Mouse (Mus musculus) MEL (cell line): ENCODE measurements around the gene Ergic1. TPM values are rescaled to one million over a fixed set of nuclear protein-coding genes. Genes with fewer than 3 reads are reported as not detected.

Experiments used
- DNase-seq: peaks from one replicate; pipeline ENCODE4 v3.0.0; 2011; ENCODE audit warnings: low read depth, low spot score
- H3K27ac ChIP-seq: 2 replicates; pipeline ENCODE4 v1.5.1; 2012; ENCODE audit warnings: low read depth, mild to moderate bottlenecking, control low read depth, low read length, moderate library complexity; ENCODE audit not compliant: control insufficient read depth
- H3K27me3 ChIP-seq, 2 experiments: fragments of 150-350 bp in 1 of 2; sonication (generic) in 1 of 2; 2 replicates each; pipeline ENCODE4 v1.6.1; 2012; ENCODE audit warnings: low read length in 2 of 2, mild to moderate bottlenecking in 2 of 2, improper control_type of control experiment in 1 of 2, moderate library complexity in 1 of 2; ENCODE audit not compliant: insufficient read depth in 2 of 2, control insufficient read depth in 1 of 2
- H3K36me3 ChIP-seq, 2 experiments: 2 replicates each; pipeline ENCODE4 v1.6.1; 2012 to 2014; ENCODE audit warnings: low read length in 2 of 2, improper control_type of control experiment in 1 of 2, inconsistent platforms in 1 of 2, mild to moderate bottlenecking in 1 of 2; ENCODE audit not compliant: insufficient read depth in 2 of 2, control insufficient read depth in 1 of 2
- H3K4me1 ChIP-seq, 2 experiments: fragments of 150-350 bp in 1 of 2; sonication (generic) in 1 of 2; 2 replicates each; pipeline ENCODE4 v1.6.1; 2012; ENCODE audit warnings: low read length in 2 of 2, improper control_type of control experiment in 1 of 2, mild to moderate bottlenecking in 1 of 2; ENCODE audit not compliant: insufficient read depth in 2 of 2, control insufficient read depth in 1 of 2
- H3K4me3 ChIP-seq, 2 experiments: fragments of 150-350 bp in 1 of 2; sonication (generic) in 1 of 2; 2 replicates each; pipeline ENCODE4 v1.5.1; 2012; ENCODE audit warnings: low read depth in 2 of 2, low read length in 2 of 2, mild to moderate bottlenecking in 2 of 2, moderate library complexity in 2 of 2, control low read depth in 1 of 2, improper control_type of control experiment in 1 of 2; ENCODE audit not compliant: control insufficient read depth in 1 of 2, insufficient read depth in 1 of 2
- H3K79me2 ChIP-seq: 2 replicates; pipeline ENCODE4 v1.6.1; 2012; ENCODE audit warnings: mild to moderate bottlenecking, low read length, moderate library complexity; ENCODE audit not compliant: control insufficient read depth, poor library complexity, insufficient read depth
- H3K9ac ChIP-seq: 2 replicates; pipeline ENCODE4 v1.6.1; 2012; ENCODE audit warnings: low read depth, mild to moderate bottlenecking, control low read depth, low read length, moderate library complexity; ENCODE audit not compliant: control insufficient read depth, poor library complexity, severe bottlenecking
- H3K9me3 ChIP-seq: fragments of 150-350 bp; sonication (generic); replicated peaks from 2 replicates; pipeline ENCODE4 v1.6.1; 2012; ENCODE audit warnings: mild to moderate bottlenecking, low read length, improper control_type of control experiment, moderate library complexity; ENCODE audit not compliant: insufficient read depth
- CHD2 ChIP-seq: IDR thresholded peaks from 2 replicates; pipeline ENCODE4 v1.6.1; 2011; ENCODE audit warnings: low read length, improper control_type of control experiment
- CTCF ChIP-seq, 3 experiments: IDR thresholded peaks in 2 of 3; conservative IDR thresholded peaks in 1 of 3; 2 replicates each; pipeline ENCODE4 v1.5.1; 2011 to 2012; ENCODE audit warnings: low read length in 3 of 3, low read depth in 2 of 3, mild to moderate bottlenecking in 2 of 3, improper control_type of control experiment in 1 of 3, inconsistent platforms in 1 of 3, mixed read lengths in 1 of 3, moderate library complexity in 1 of 3; ENCODE audit not compliant: control insufficient read depth in 1 of 3, insufficient read depth in 1 of 3, poor library complexity in 1 of 3, severe bottlenecking in 1 of 3
- E2F4 ChIP-seq: IDR thresholded peaks from 2 replicates; pipeline ENCODE4 v1.6.1; 2011; ENCODE audit warnings: low read depth, low read length, improper control_type of control experiment, borderline replicate concordance
- ELF1 ChIP-seq: IDR thresholded peaks from 2 replicates; pipeline ENCODE4 v1.6.1; 2014; ENCODE audit warnings: low read depth, mild to moderate bottlenecking, inconsistent platforms, low read length, improper control_type of control experiment, moderate library complexity
- EP300 ChIP-seq, 2 experiments: IDR thresholded peaks; 2 replicates each; pipeline ENCODE4 v1.6.1; 2011; ENCODE audit warnings: improper control_type of control experiment in 2 of 2, low read length in 2 of 2, low read depth in 1 of 2, mild to moderate bottlenecking in 1 of 2
- ETS1 ChIP-seq: IDR thresholded peaks from 2 replicates; pipeline ENCODE4 v1.6.1; 2012; ENCODE audit warnings: low read depth, mild to moderate bottlenecking, inconsistent platforms, low read length, improper control_type of control experiment, moderate library complexity
- GABPA ChIP-seq: IDR thresholded peaks from 2 replicates; pipeline ENCODE4 v1.6.1; 2012; ENCODE audit warnings: low read depth, mild to moderate bottlenecking, inconsistent platforms, low read length, improper control_type of control experiment, moderate library complexity
- GATA1 ChIP-seq: IDR thresholded peaks from 2 replicates; pipeline ENCODE4 v1.6.1; 2011; ENCODE audit warnings: low read depth, low read length, improper control_type of control experiment
- HCFC1 ChIP-seq: IDR thresholded peaks from 2 replicates; pipeline ENCODE4 v1.6.1; 2012; ENCODE audit warnings: low read depth, mild to moderate bottlenecking, inconsistent platforms, low read length, improper control_type of control experiment, moderate library complexity
- KAT2A ChIP-seq: conservative IDR thresholded peaks from 2 replicates; pipeline ENCODE4 v1.6.1; 2012; ENCODE audit warnings: low read depth, low read length, improper control_type of control experiment, inconsistent platforms
- MXI1 ChIP-seq: IDR thresholded peaks from 2 replicates; pipeline ENCODE4 v1.6.1; 2011; ENCODE audit warnings: mild to moderate bottlenecking, low read depth, low read length, improper control_type of control experiment
- MYB ChIP-seq: IDR thresholded peaks from 2 replicates; pipeline ENCODE4 v1.6.1; 2011; ENCODE audit warnings: mild to moderate bottlenecking, low read depth, low read length, improper control_type of control experiment
- NELFE ChIP-seq: IDR thresholded peaks from 2 replicates; pipeline ENCODE4 v1.6.1; 2011; ENCODE audit warnings: low read depth, low read length, improper control_type of control experiment
- NRF1 ChIP-seq: IDR thresholded peaks from 2 replicates; pipeline ENCODE4 v1.6.1; 2014; ENCODE audit warnings: low read depth, mild to moderate bottlenecking, inconsistent platforms, low read length, improper control_type of control experiment, moderate library complexity; ENCODE audit not compliant: poor library complexity, insufficient read depth, severe bottlenecking
- POLR2AphosphoS5 ChIP-seq: IDR thresholded peaks from 2 replicates; pipeline ENCODE4 v1.6.1; 2012; ENCODE audit warnings: low read depth, borderline replicate concordance, mild to moderate bottlenecking, inconsistent platforms, low read length, moderate library complexity, mixed read lengths
- RAD21 ChIP-seq: IDR thresholded peaks from 2 replicates; pipeline ENCODE4 v1.6.1; 2011; ENCODE audit warnings: mild to moderate bottlenecking, low read depth, low read length, improper control_type of control experiment
- RCOR1 ChIP-seq: IDR thresholded peaks from 2 replicates; pipeline ENCODE4 v1.6.1; 2012; ENCODE audit warnings: low read depth, mild to moderate bottlenecking, inconsistent platforms, low read length, improper control_type of control experiment
- SMC3 ChIP-seq: IDR thresholded peaks from 2 replicates; pipeline ENCODE4 v1.6.1; 2011; ENCODE audit warnings: low read depth, low read length, improper control_type of control experiment
- TBP ChIP-seq: IDR thresholded peaks from 2 replicates; pipeline ENCODE4 v1.8.0; 2011; ENCODE audit warnings: low read depth, low read length, improper control_type of control experiment
- UBTF ChIP-seq: IDR thresholded peaks from 2 replicates; pipeline ENCODE4 v1.6.1; 2012; ENCODE audit warnings: low read depth, mild to moderate bottlenecking, inconsistent platforms, low read length, improper control_type of control experiment, moderate library complexity, borderline replicate concordance; ENCODE audit not compliant: insufficient read depth
- ZC3H11A ChIP-seq: IDR thresholded peaks from 2 replicates; pipeline ENCODE4 v1.6.1; 2012; ENCODE audit warnings: low read depth, mild to moderate bottlenecking, inconsistent platforms, low read length, improper control_type of control experiment
- ZMIZ1 ChIP-seq: IDR thresholded peaks from 2 replicates; pipeline ENCODE4 v1.6.1; 2012; ENCODE audit warnings: low read depth, mild to moderate bottlenecking, inconsistent platforms, low read length, improper control_type of control experiment, moderate library complexity
- ZNF384 ChIP-seq: IDR thresholded peaks from 2 replicates; pipeline ENCODE4 v1.6.1; 2012; ENCODE audit warnings: low read depth, mild to moderate bottlenecking, inconsistent platforms, low read length, improper control_type of control experiment
- polyA plus RNA-seq, 2 experiments: library from polyadenylated mRNA; stranded (reverse) in 1 of 2; unstranded in 1 of 2; fragments of >175 nt in 1 of 2; fragments of >200 nt in 1 of 2; gene quantifications; 2 replicates each; pipeline versions ENCODE4 v1.2.1 to v1.2.4; 2012; ENCODE audit warnings: low replicate concordance in 2 of 2, low read depth in 1 of 2; ENCODE audit not compliant: insufficient read length in 2 of 2, insufficient read depth in 1 of 2, missing spikeins in 1 of 2
- total RNA-seq: library from RNA; depleted of rRNA; stranded (reverse); fragments of 300-350 nt; gene quantifications from 2 replicates; pipeline ENCODE4 v1.2.3, GENCODE M21; 2012

Gene Ergic1
- total and polyA plus RNA-seq, 3 experiments, result 78.5 to 730 (median 95.6) TPM

DNA sequence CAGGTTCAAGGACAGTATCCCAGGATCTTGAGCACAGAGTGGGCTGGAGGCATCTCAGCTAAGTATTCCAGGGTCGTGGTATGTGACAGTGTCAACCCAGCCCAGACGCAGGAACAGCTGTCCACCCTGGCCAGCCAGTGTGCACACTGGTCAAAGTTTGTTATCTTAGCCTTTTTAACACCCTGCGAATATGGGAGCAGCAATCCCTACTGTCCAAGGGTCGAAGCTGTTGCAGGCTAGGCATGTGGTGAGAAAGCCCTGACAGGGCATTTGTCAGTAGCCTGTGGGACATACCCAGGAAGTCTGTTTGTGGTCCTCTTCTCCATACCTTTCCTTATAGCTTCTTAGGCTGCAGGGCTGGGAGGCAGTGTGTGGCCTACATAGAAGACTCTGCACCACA is 22.8 kb downstream of the Ergic1 start:
- Histone ChIP-seq H3K4me1 (no peaks in the 10 kb centered on the region), H3K9ac (no peak overlapping the region), H3K27me3 (no peaks in the 10 kb centered on the region), H3K36me3 (no peaks in the 10 kb centered on the region; a peak in 1 of 4 replicates), H3K9me3 (no peaks in the 10 kb centered on the region), H3K79me2 (no peaks in the 10 kb centered on the region), H3K27ac (no peak overlapping the region), H3K4me3 (no peak overlapping the region)
- no peak for DNase-seq
- no peak for TF ChIP-seq GATA1
- no peak for TF ChIP-seq MXI1
- no peak for TF ChIP-seq RAD21
- no peak for TF ChIP-seq HCFC1
- TF ChIP-seq E2F4, result no peak
- no peak for TF ChIP-seq SMC3
- no peak for TF ChIP-seq CHD2
- no peak for TF ChIP-seq KAT2A
- no peak for TF ChIP-seq ZC3H11A
- TF ChIP-seq ZNF384, result no peak
- TF ChIP-seq MYB, result no peak
- TF ChIP-seq UBTF, result no peak
- TF ChIP-seq RCOR1, result no peak
- TF ChIP-seq NRF1, result no peak
- no peak for TF ChIP-seq ZMIZ1
- no peak for TF ChIP-seq ETS1
- TF ChIP-seq EP300 (IDR thresholded peaks at IDR 0.05; ENCODE audit: low read depth in 1 of 2, low read length in 2 of 2), result no peak
- TF ChIP-seq CTCF (IDR thresholded peaks at IDR 0.05 in 2 of 3, conservative IDR thresholded peaks at IDR 0.05 in 1 of 3; ENCODE audit: control insufficient read depth in 1 of 3, insufficient read depth in 1 of 3, low read depth in 2 of 3, low read length in 3 of 3, poor library complexity in 1 of 3, severe bottlenecking in 1 of 3), result no peak
- TF ChIP-seq NELFE, result no peak
- no peak for TF ChIP-seq ELF1

DNA sequence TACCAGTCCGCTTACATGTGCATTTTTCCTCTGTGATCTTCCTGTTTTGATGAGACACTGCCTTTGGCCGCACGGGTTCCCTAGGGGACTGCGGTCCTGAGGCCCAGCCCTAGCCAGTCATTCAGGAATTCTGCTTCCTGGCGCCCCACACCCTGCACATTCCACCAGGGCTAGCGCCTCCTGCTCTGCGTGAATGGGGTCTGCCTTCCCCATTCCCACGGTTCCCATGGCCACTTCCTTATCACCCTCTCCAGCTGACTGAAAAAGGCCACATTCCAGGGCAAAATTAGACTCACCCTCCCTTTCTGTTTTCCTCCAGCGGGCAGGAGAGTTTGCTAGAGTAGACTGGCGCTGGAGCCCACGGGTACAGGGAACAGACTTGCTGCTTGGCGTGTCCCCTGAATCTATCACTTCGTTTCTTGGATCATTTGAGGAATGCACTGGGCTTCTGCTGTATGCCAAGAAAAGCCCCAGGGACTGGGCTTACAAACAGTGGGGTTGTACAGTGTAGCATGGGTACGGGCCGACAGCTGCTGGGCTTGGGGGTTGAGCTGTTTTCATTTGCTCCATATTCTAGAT is 23.4 kb downstream of the Ergic1 start:
- Histone ChIP-seq H3K9me3 (no peaks in the 10 kb centered on the region), H3K27me3 (no peaks in the 10 kb centered on the region), H3K4me3 (no peak overlapping the region), H3K79me2 (no peaks in the 10 kb centered on the region), H3K36me3 (no peaks in the 10 kb centered on the region; a peak in 1 of 4 replicates), H3K4me1 (no peaks in the 10 kb centered on the region), H3K9ac (no peak overlapping the region), H3K27ac (no peak overlapping the region)
- TF ChIP-seq EP300 (IDR thresholded peaks at IDR 0.05; ENCODE audit: low read depth in 1 of 2, low read length in 2 of 2) (no peak), GABPA (no peak), RCOR1 (no peak), ZC3H11A (no peak), KAT2A (no peak), POLR2AphosphoS5 (no peak), TBP (no peak), ELF1 (no peak)
- no peak for DNase-seq
